Mouse (Mus musculus) gastrocnemius, adult 8-10 months (tissue): ENCODE results near the gene Lrmda. TPM values are rescaled to one million over a fixed set of nuclear protein-coding genes. Genes with fewer than 3 reads are reported as not detected.
"Not testable (repeated sequence)": the region's sequence is repeated elsewhere in the genome, so short reads cannot be mapped to it uniquely, and the experiment has no call there.

Experiments
- DNase-seq, 2 experiments: peaks; one replicate each; pipeline ENCODE4 v3.0.0; 2022; ENCODE audit warnings: low spot score in 2 of 2
- total RNA-seq, 4 experiments: library from RNA; stranded (reverse); gene quantifications; 2 replicates each; pipeline ENCODE4 v1.2.4; 2022

The Lrmda gene
- total RNA-seq, 4 experiments from 2014 or later, result 2.2 to 3.2 (median 2.6) TPM

DNA sequence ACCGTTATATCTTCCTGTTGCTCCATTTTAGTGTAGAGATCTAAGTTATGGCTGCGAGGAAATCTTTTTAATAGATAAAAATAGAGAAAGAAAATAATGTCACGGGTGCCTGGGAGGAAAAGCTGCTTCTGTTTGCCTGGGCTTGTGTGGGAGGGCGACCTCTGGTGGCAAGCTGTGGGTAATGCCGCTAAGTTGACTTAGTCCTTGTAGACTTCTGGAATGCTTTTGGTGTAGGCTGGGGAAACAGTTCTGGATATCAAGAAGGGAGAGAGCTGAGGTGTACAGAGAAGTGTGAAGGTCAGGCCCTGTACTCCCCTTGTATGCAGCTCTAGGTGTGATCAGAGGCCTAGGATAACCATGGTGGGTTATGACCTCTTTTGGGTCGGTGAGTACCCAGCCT lies 558.7 kb downstream of the Lrmda start:
- DNase-seq, result peak; percentile 73 to 74

GRCm38 (mm10) chr14:22578986-22579385 lies 559.5 kb downstream of the Lrmda start:
- DNase-seq, result no peak

DNA sequence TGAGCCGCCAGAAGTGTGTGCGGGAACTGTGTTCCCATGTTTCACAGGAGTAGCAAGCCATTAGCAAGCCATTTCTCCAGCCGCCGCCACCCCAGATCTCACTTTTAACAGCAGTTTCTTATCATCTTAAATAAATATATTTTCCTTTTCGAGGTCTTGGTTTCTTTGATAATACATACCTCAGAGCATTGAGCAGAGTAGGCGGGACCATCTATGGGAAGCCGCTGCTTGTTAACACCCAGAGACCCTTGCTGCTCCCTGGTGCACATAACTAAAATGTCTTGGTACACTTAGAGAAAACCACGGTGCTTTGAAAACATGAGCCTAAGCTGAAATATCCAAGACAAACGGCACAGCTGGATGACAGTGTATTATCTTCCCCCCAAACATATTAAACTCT lies 562.6 kb downstream of the Lrmda start:
- DNase-seq, result no peak

- no peak for DNase-seq
Observed at GRCm38 (mm10) chr14:22586281-22586680, 566.8 kb downstream of the Lrmda start.

DNA sequence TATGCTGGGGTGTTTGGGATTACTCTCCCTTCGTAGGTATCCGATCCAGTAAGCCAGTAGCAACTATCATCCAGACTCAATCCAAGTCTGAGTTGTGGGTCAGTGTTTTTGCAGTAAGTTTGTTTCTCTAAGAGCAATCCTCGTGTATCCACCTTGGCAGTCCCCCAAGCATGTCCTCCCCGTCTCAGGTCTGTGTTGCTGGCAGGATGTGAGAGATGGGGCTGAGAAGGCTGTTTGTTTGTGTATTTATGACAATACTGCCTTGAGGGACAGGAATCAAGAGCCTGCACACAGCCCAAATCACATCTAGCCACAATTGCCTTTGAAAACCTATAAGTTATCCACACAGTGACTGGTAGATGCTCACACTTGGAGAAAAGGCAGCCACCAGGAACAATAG lies 567.3 kb downstream of the Lrmda start:
- DNase-seq, result no peak

GRCm38 (mm10) chr14:22587285-22587957 lies 567.9 kb downstream of the Lrmda start:
- no peak for DNase-seq

GRCm38 (mm10) chr14:22587958-22588296 lies 568.4 kb downstream of the Lrmda start:
- no peak for DNase-seq

DNA sequence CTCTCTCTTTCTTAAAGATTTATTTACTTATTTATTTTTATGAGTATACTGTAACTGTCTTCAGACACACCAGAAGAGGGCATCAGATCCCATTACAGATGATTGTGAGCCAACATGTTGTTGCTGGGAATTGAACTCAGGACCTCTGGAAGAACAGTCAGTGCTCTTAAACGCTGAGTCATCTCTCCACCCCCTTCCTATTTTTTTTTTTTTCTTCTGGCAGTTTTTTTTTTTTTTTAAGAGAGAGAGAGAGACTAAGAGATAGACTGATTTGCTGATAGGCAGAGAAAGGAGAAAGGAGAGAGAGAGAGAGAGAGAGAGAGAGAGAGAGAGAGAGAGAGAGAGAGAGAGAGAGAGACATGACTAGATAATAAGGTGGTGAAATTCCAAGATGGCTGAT lies 568.9 kb downstream of the Lrmda start:
- not testable (repeated sequence) for DNase-seq

GRCm38 (mm10) chr14:22589503-22590215 lies 570.1 kb downstream of the Lrmda start:
- no peak for DNase-seq

GRCm38 (mm10) chr14:22591186-22591585 lies 571.7 kb downstream of the Lrmda start:
- DNase-seq, result no peak

DNA sequence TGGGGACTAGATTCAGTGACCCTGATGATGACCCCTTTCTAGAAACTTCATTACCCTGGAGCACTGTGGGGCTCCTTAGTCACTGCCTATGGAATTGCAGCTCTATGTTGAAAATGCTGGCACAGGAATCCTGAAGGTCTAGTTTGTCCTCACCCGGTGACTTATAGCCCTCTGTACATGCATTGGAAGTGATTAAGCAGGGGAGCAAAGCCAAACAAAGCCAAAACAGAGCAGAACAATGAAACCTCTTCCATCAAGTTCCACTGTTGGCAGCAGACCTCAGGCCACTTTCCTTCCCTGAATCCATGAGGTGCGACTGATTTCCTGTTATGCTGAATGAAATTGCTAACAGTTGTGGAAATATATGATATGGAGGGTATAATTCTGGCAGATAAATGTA lies 578.0 kb downstream of the Lrmda start:
- no peak for DNase-seq

DNA sequence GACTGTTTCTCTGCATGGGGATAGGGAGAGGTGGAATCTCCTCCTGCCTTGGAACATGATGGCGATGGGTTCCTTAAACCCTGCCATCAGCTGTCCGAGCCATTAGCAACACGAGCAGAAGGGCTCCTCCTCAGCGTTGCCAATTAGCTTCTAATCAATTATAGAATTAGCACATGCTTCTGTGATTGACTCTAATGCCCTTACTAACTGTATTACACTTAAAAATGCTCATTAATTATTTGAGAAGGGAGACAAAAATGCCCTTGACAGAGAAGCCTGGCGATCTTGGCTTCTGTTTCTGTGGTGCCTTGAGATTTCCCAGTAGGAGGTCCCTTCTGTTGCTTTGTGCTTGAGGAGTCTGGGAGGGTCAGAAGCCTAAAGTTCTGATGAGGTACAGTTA lies 579.1 kb downstream of the Lrmda start:
- DNase-seq, result no peak

DNA sequence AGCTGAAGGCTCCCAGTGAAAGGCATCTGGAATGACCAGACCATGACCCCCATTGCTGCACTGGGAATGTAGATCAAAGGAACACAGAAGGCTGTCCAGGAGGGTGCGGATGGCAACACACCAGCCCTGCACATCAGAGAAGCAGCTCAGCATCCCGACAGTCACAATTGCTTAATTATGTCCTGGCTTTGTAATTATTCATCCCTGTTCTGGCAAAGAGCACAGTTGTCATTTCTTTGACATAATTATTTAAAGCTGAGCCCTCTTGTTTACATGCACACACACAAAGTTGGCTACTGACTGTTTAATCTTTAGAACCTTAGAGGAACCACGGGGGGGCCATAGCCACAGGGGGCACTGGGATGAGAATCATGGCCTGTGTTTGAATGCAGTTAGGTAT lies 580.7 kb downstream of the Lrmda start:
- DNase-seq, result no peak

DNA sequence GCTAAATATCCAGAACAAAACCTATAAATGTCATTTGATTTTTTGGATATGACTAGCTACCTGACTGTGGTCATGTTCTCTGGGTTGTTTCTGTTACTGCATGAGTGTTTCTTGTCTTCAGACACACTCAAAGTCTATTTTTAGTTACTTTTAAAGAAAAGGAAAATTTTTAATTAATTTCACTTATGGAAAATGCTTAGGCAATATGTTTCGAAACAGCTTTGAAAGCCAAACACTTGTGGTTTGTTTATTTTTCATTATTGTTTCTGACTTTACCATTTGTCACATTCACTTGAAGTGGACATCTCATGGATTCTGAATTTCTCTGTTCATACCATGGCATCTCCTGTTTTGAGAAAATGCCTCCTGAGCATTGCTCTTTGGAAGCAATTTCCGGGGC lies 582.8 kb downstream of the Lrmda start:
- DNase-seq, result no peak

GRCm38 (mm10) chr14:22608599-22608998 lies 589.1 kb downstream of the Lrmda start:
- no peak for DNase-seq

- peak in 1 of 2 experiments; percentile 18 for DNase-seq
Observed at GRCm38 (mm10) chr14:22609261-22610245, 590.0 kb downstream of the Lrmda start.

GRCm38 (mm10) chr14:22611011-22611410 lies 591.5 kb downstream of the Lrmda start:
- DNase-seq, result no peak

- no peak for DNase-seq
Observed at GRCm38 (mm10) chr14:22620191-22620590, 600.7 kb downstream of the Lrmda start.

GRCm38 (mm10) chr14:22621941-22622340 lies 602.4 kb downstream of the Lrmda start:
- DNase-seq, result no peak

GRCm38 (mm10) chr14:22627105-22627829 lies 607.8 kb downstream of the Lrmda start:
- peak; percentile 60 to 74 for DNase-seq

DNA sequence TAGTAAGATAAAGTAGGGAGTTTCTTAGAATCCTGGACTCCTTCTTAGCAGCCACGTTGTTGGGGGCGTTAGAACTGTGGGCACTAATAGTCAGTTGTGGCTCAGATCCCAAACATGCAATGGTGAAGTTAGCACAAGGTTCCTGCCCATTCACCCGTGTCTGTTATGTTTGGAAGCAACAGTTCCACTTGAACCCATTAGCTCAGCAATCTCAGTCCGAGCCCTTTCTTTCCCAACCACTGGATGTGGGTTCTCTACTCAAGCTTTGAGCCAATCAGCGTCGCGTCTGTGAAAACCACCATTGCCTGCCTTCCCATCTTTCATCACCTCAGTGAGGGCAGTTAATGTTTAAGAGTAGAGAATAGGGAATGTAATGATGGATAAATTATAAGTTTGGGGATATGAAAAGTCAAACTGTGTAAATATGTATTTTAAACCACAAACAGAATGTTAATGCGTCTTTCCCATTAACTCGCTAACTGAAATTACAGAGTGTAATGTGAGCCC lies 610.9 kb downstream of the Lrmda start:
- no peak for DNase-seq
